Mouse (Mus musculus): Measurements from ENCODE around the gene Cacna2d1. TPM values are rescaled to one million over a fixed set of nuclear protein-coding genes. Genes with fewer than 3 reads are reported as not detected.

The Cacna2d1 gene
- total RNA-seq, 2 experiments from 2014 or later, result 135 to 138 TPM

- DNase-seq, result no peak
- intact Hi-C loops (cut with DNase I), result no loop called here
Measured at GRCm38 (mm10) chr5:16355816-16356215, 421.3 kb downstream of the Cacna2d1 start.

DNA sequence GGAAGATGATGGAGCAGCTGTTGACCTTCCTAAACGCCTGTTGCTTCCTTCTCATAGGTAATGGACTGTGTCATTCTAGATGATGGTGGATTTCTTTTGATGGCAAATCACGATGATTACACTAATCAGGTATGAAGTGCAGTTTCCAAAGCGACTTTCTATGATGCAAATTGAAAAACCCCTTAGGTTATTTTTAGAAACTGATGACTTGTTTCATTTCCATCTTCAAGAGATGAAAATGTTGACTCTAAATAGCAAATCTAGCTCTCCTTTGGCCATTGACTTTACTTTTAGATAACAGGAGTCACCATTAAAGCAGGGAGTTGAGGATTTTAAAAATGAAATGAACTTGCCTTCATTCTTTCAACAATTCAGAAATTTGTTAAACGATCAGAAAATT is 423.2 kb downstream of the Cacna2d1 start:
- intact Hi-C loops (cut with DNase I), result no loop called here
- DNase-seq, result no peak

DNA sequence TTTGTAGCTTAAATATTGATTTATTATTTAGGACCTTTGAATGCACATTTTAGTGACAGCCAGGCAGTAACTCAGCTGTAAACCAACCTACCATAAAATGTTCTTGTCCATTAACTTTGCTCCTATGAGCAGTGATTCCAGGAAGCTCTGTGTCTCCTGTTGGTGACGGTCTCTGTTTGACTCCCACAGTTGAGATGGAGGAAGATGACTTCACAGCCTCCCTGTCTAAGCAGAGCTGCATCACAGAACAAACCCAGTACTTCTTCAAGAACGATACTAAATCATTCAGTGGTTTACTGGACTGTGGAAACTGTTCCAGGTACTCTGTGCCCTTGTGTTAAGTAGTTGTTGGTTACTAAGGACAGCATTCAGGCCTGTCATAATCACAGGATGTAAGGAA is 427.6 kb downstream of the Cacna2d1 start:
- intact Hi-C loops (cut with DNase I), result no loop called here
- DNase-seq, result no peak

DNA sequence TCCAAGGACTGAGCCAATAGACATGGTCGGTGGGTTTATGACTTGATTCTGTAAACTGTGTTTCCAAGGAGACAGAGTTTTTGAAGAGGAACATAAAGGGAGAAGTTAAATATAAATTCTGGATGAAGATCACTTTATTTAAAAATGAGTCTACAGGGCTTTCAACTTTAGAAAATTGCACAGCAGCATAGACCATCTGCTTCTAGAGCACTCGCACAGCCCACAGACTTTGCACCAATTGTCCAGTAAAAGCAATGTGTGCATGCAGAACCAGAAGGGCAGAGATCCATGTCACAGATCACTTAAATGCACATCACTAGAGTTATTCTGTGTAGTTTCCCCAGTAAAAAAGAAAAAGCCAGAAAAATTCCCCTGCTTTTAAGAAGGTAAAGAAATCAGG is 428.7 kb downstream of the Cacna2d1 start:
- intact Hi-C loops (cut with DNase I), result no loop called here
- no peak for DNase-seq

GRCm38 (mm10) chr5:16370706-16371105 is 436.2 kb downstream of the Cacna2d1 start:
- DNase-seq, result no peak
- intact Hi-C loops (cut with DNase I), result no loop called here

DNA sequence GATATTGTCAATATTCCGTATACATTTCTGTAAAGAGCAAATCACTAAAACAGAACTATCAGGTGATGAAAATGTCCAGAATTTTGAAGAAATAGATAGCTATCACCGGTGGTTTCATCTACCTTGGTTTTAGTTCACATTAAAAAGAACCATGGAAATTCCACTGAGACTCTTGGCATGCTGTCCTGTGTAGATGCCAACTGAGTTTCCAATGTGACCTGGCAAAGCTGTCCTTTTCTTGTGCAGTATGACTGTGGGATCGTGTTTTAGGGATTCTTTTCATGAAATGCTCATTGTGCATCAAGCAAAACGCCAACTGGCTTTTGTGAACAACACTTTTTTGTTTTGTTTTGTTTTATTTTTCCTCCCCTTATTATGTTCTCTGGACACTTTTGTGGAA is 439.5 kb downstream of the Cacna2d1 start:
- intact Hi-C loops (cut with DNase I), result no loop called here
- DNase-seq, result no peak

DNA sequence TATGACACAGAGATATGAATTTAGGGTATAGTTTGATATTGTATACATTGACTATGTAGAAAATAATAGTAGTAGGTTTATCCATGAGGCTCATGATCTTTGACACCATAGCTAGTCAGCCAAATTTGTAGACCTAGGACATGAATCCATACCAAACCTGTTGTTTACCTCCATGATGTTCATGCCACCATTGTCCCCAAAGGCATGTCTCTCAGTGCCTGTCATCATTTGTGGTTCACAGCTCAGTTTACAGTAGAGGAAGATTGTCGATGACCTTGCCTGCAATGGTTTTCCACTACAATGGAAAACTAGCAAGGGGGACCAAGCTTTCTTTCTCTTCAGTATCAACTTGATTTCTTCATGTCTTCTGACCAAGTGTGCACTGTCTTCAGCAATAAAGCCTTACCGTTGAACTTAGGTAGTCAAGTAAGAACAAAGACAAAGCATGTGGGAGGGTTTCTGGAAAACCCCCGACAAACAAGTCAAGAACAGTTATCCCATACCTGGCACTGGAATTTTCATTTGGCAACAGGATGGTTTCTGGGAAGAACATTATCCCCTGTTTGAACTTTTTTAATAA is 441.9 kb downstream of the Cacna2d1 start:
- no peak for DNase-seq
- intact Hi-C loops (cut with DNase I), result no loop called here

- no peak for DNase-seq
- intact Hi-C loops (cut with DNase I), result no loop called here
Measured at GRCm38 (mm10) chr5:16410011-16410410, 475.5 kb downstream of the Cacna2d1 start.

DNA sequence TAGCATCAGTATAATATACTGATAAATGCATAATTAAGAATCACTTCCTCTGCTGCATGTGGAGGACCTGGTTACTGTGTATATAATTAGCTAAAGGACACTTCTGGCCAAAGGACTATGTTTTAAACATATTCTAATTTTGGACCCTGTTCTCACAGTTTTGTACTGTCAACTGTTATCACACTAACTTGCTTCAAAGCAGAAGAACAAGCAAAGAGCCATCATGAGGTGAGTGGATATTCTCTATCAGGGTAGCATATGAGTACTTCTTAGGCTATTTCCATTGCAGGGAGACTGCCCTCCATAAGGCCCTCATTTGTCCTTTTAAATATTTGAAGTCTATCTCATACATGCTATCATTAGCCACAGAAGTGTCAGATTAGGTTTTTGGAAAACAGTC is 480.2 kb downstream of the Cacna2d1 start:
- intact Hi-C loops (cut with DNase I), result no loop called here
- DNase-seq, result no peak

GRCm38 (mm10) chr5:16417996-16418395 is 483.5 kb downstream of the Cacna2d1 start:
- intact Hi-C loops (cut with DNase I), result no loop called here
- DNase-seq, result no peak

- no peak for DNase-seq
- intact Hi-C loops (cut with DNase I), result no loop called here
Measured at GRCm38 (mm10) chr5:16418504-16418903, 484.0 kb downstream of the Cacna2d1 start.

Other genes starting within 250 kb of the Cacna2d1 start
- gene Speer4c, start 220.4 kb upstream of the Cacna2d1 start, total RNA-seq (2021), result not detected